Mouse (Mus musculus): ENCODE data around the gene Acvr1b. TPM values are rescaled to one million over a fixed set of nuclear protein-coding genes. Genes with fewer than 3 reads are reported as not detected.

Acvr1b gene
- total and polyA plus RNA-seq, 3 experiments: 5.2 to 10.1 (median 10.0) TPM

- no peak for DNase-seq
Observed at GRCm38 (mm10) chr15:101175131-101175460, 1.2 kb downstream of the Acvr1b start.

DNA sequence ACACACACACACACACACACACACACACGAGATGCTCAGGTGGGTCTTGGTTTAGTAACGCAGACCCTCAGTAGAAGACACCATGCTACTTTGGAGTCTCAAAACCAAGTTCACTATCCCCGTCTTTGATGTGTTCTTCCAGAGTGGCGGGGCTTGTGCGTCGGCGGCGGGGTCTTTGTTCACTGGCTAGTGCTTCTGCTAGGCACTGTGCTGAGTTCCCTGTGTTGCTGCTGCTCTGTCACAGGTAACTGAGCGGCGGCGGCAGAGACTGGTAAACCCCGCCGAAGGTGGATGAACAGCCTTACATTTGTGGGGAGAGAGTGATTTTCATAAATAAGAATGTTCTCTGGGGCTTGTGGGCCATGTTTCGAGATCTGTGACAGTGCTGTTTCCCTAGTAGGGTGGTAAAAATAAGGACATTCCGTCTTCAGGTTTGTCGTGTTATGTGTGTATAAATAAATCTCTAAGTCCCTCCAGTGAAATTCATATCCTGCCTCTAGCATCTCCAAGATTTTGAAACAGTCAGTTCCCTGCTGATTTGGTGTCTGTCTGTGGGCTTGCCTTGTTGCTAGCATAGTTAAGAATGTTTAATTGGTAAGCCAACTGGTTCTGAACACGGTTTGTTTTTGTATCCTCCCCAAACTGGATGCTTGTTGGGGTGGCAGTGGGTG is 1.9 kb downstream of the Acvr1b start:
- no peak for DNase-seq

GRCm38 (mm10) chr15:101176284-101176680 is 2.4 kb downstream of the Acvr1b start:
- no peak for DNase-seq

DNA sequence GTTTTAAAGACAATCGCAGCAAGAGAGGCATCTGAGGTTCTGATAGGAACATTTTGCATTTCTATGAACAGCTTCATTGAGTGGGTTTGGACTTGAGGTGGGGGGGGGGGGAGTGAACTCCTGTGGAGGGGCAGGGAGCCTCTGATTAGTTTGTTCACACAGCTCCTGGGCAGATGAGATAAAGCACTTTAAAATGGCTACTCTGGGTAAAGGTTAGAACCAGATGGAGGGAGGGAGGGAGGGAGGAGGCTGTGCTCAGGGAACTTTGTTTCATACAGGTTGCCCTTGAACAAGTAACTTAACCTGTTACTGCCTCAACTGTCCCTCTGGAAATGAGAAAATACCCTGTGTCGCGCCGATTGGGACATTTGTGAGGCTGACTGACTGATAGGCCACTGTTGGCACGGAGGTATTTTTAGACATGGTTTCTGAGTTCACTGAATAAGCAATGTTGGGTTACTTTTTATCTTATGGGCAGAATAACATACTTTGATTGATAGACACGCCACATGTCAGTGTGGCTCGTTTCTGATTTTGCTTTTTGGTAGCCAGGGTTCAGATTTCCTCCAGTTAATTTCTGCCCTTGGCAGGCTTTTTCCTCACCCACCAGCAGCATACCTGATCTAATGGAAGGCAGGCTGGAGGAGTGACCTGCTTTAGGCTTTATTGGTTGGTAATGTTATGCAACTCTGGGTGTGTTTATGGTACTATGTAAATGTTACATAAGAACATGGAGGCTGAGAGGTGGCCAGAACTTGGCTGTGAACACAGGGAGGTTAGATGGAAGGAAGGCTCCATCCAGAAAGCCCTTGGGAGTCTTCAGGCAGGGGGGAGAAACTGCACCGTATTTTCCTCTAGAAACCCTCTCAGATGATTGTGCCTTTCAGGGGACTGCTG is 3.2 kb downstream of the Acvr1b start:
- DNase-seq: no peak

DNA sequence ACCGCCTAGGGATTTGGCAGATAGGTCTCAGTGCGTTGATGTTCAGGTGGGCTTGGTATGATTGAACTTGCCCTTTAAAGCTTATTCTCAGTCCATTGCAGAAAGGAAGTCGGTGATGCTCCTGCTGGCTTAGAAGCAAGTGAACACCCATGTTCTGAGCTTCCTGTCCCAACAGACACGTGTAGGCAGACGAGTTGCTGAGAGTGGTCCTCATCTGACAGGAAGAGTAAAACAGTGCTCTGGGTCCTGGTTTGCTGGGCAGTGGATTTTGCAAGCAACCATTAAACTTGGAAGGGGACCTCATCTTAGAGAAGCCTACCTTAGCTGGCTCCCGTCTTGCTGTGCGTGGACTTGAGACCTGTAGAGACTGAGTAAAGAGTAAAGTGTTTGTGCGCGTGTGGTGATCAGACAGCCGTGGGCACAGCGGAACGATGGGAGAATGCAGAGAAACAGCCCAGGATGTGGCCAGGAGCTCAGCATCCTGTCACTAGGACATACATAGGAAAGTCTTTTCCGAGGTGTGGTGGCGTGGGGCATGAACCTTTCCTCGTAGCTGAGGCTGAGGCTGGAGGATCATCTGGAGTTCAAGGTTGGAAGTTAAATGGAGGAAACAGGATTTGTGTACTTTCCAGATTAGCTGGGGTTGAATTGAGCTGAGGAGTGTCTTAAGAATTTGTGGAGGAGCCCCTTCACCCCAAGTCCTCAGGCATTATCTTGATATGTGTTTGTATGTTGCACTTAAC is 6.7 kb downstream of the Acvr1b start:
- no peak for DNase-seq

- DNase-seq: no peak
Observed at GRCm38 (mm10) chr15:101181106-101181466, 7.2 kb downstream of the Acvr1b start.

GRCm38 (mm10) chr15:101181500-101181899 is 7.6 kb downstream of the Acvr1b start:
- no peak for DNase-seq

DNA sequence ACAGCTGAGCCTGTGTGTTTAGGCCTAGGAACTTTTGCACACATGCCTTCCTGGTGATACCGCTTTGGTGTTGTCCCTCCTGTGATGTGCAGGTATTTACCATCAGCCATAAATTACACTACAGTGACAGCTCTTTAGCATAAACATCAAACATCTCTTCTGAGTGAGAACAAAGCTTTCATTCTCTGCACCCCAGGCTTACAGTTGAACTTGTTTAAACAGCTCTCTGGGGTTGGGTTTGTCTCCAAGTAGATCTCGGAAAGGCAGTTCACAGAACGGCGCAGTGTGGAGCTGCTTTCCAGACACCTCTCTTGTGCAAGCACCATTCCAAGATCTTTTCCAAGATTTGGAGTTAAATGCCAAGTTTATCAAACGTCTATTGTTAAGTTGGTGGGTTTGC is 8.8 kb downstream of the Acvr1b start:
- no peak for DNase-seq

DNA sequence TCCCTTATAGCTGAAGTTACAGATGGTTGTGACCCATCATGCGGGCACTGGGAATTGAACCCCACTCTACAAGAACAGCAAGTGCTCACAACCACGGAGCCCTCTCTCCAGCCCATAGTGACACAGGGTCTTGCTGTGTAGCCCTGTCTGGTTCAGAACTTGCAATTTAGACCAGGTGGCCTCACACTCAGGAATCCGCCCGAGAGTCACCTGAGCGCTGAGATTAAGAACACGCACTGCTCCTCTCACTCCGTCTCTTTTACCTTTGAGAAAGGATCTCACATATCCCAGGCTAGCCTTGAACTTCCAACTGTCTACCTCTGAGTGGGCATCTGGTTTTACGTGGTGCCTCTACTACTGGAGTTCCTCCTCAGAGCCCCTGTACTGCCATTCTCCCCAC is 10.4 kb downstream of the Acvr1b start:
- no peak for DNase-seq

DNA sequence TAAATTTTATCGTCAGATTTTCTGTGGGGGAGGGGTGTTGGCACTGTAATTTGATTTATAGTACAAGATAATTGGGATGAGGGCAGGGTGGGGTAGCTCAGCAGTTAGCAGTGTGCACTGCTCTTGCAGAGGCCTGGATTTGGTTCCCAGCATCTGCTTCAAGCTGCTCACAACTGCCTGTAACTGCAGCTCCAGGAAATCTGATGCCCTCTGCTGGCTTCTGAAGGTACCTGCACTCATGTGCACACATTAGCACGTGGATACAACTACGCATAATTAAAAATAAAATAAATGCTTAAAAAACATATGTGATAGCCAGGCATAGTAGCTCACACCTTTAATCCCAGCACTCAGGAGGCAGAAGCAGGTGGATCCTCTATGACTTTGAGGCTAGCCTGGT is 11.7 kb downstream of the Acvr1b start:
- no peak for DNase-seq

DNA sequence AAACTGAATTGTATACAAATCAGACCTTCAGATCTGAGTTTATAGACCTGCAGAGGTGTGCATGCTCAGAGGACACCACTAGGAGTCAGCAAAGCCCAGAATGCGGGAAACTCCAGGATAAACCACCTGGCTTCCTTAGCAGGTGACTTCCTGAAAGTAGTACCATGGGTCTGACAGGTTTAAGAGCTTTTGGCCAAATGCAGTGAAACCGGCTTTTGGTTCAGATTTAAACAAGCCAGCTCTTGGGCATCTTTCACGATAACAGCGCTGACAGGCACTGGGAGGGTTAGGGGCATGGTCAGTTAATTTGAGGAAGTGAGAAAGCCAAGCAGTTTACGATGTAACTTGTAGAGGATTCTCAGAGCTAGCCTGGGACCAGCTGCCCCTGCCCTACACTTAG is 14.0 kb downstream of the Acvr1b start:
- DNase-seq: no peak

- DNase-seq: no peak
Observed at GRCm38 (mm10) chr15:101189981-101190761, 16.3 kb downstream of the Acvr1b start.

GRCm38 (mm10) chr15:101190762-101191150 is 16.9 kb downstream of the Acvr1b start:
- no peak for DNase-seq

GRCm38 (mm10) chr15:101191459-101192259 is 17.8 kb downstream of the Acvr1b start:
- DNase-seq: peak; percentile 89

DNA sequence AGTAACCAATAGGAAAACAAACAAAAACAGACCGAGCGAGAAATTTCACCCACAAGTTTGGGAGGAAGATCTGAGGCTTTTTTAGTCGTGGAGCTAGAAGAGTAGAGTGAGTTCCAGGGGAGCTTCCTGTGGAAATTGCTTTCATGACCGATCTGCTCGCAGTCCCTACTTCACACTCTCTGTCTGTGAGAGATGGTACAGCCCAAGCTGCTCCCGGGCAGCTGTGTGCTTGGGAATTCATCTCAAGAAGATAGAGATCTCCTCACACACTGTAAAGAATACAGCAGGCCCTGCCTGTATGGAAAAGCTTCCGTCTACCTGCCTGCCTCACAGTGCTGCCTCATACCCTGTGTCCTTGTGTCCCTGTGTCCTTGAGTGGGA is 18.4 kb downstream of the Acvr1b start:
- DNase-seq: no peak

DNA sequence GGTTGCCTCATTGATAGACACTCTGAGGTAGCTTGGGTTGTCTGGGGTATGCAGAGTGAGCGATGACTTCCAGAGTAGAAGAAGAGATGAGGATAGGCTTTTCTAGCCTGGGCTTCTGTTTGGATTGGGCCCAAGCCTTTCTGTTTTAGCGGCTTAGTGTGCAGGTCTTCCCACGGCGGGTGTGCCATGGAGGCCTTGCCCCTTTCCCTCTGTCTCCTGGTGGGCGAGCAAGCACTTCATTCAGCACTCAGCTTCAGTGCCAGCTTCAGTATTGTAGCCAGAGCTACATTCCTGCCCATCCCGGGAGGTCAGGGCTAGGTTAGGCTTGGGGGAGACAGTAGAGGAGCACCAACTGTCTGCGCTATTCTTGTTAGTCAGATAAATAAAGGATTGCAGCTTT is 18.8 kb downstream of the Acvr1b start:
- DNase-seq: no peak

DNA sequence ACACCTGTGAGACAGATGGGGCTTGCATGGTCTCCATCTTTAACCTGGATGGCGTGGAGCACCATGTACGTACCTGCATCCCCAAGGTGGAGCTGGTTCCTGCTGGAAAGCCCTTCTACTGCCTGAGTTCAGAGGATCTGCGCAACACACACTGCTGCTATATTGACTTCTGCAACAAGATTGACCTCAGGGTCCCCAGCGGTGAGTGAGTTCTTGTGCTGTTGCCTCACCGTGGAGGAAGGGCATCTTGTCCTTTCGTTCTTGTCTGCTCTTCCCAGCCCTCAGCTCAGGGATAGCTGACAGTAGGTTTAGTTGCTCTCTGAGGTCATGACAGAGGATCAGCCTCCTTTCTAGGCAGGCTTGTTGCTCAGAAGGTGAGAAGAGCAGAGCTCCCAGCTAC is 20.1 kb downstream of the Acvr1b start:
- DNase-seq: no peak

DNA sequence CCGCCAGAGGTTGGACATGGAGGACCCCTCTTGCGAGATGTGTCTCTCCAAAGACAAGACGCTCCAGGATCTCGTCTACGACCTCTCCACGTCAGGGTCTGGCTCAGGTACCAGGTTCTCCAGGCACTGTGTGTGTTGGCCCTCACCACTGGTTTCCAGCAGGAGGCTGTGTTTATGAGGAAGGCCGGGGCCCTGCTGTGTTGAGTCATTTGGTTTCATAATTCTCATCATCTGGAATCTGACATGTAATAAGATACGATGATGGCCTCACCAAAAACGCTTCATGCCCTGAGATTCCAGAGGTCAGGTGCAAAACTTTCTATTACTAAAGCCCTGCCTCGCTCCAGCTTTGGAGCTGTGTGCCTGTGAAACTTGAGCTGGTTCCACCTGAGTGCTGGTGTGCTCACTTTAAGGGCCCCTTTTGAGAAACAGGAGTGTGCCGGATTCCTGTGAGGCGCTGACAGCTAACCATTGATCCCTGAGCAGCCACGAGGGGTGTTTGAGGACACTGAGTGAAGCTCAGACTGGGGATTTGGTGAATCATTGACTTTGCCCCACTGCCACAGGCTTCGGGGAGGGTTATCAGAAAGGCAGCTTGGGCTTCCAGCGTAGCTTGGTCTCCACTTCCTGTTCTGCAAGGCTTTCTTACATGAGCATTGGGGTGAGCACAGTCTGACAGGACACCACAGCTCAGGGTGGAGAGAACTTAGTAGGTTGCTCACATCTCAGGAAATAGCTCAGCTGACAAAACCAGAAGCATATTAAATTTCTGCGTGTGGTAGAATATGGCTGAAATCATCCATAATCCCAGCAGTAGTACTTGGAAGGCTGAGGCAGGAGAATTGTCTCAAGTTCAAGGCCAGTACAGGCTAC is 21.3 kb downstream of the Acvr1b start:
- DNase-seq: no peak

DNA sequence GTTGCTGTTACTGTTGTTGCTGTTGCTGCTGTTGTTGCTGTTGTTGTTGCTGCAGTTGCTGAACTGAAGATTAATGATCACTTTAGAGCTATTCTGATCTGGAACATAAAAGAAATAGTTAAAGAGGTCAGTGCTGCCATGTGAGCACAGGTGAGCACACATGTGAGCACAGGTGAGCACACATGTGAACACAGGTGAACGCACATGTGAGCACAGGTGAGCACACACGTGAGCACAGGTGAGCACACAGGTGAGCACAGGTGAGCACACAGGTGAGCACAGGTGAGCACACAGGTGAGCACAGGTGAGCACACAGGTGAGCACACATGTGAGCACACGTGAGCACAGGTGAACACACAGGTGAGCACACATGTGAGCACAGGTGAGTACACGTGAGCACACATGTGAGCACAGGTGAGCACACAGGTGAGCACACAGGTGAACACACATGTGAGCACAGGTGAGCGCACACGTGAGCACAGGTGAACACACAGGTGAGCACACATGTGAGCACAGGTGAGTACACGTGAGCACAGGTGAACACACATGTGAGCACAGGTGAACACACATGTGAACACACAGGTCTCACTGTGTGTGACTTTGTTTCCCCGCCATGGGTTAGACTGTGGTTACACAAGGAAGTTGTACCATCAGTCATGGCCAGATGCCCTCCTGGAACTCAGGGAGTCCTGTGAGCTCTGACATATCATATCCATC is 22.4 kb downstream of the Acvr1b start:
- no peak for DNase-seq

DNA sequence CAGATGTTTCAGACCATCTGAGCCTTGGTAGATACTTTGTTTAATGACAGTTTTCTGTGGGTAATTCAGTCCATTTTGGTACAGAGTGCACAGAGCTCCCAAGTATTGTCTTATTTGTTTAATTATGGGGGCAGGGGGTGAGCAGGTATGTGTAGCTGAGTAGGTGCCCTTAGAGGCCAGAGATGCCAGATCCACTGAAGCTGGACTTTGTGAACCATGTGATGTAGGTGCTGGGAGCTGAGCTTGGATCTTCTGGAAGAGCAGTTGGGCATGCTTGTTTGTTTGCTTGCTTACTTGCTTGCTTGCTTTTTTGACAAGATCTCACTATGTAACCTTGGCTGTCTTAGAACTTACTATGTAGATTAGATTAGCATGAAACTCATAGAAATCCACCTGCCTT is 23.1 kb downstream of the Acvr1b start:
- DNase-seq: no peak
